Mouse (Mus musculus): ENCODE measurements at regions not wholly inside any gene's neighbourhood (a gene's known extent, or its start where the extent isn't known, plus 50 kb on each side); places are given as distances from the start of the nearest gene placed in this dataset.
"Not testable (repeated sequence)": the region's sequence is repeated elsewhere in the genome, so short reads cannot be mapped to it uniquely, and the experiment has no call there.

DNA sequence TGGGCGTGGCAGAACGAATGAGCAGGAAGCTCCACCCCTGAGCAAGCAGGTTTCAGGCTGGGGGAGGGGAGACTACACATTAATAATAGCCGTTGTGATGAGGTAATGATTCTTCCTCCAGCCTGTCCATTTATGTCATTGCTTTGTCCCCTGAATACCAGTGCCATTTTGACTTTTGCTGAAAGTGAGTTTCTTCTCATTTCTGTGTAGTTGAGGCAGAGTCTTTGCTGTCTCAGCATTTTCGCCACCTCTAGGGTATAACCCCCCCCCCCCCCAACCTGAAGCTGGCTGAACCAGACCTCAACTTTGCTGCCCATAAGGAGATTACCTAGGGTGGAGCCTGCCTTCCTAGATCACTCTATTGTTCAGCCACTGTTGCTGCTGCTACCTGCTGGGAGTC lies 130.6 kb downstream of the Samd9l start:
- TF ChIP-seq CTCF, EP300 (IDR thresholded peaks at IDR 0.05): not testable (repeated sequence)

Measured in lung, postnatal 0 days (tissue).